Mouse (Mus musculus) liver, embryonic 14.5 days (tissue): ENCODE results near the gene Gm43951.

ENCODE experiments used
- CTCF ChIP-seq: IDR thresholded peaks from 2 replicates; pipeline ENCODE4 v1.5.1; 2016; ENCODE audit warnings: antibody characterized with exemption, low read depth, control low read depth
- EP300 ChIP-seq: IDR thresholded peaks from 2 replicates; pipeline ENCODE4 v1.6.1; 2016; ENCODE audit warnings: antibody characterized with exemption, low read depth

- TF ChIP-seq CTCF (no peak), EP300 (no peak)
Measured at GRCm38 (mm10) chr11:72226901-72227300, 20.3 kb upstream of the Gm43951 start.
